Mouse (Mus musculus): ENCODE measurements around the gene H2afv. TPM values are rescaled to one million over a fixed set of nuclear protein-coding genes. Genes with fewer than 3 reads are reported as not detected.

The H2afv gene
- polyA plus RNA-seq, 2 experiments = 273 to 548 TPM

- no peaks in the 10 kb centered on the region for H3K27me3 ChIP-seq (ENCODE audit: control insufficient read depth, insufficient read depth, low read length)
- peaks cover 14% of the 10 kb centered on the region for H3K36me3 ChIP-seq (ENCODE audit: control insufficient read depth, insufficient read depth, low read length)
- peak within 1 kb of the TSS; percentile 86 for H3K27ac ChIP-seq (replicated peaks; ENCODE audit: low read depth, low read length)
- 8% methylated on average over 38 of the region's 60 CpGs for WGBS
- peak within 1 kb of the TSS; percentile 75 for H3K9ac ChIP-seq (ENCODE audit: low read depth, low read length, severe bottlenecking)
- peak; percentile 62; the same call in 1 of the 2 replicates for TF ChIP-seq POLR2A (IDR thresholded peaks at IDR 0.05; ENCODE audit: borderline replicate concordance, extremely low read depth, insufficient read depth, insufficient read length)
- no peaks in the 10 kb centered on the region for H3K9me3 ChIP-seq (ENCODE audit: control insufficient read depth, low read length)
- ATAC-seq (ENCODE audit: low FRiP score, low read depth) (peak; percentile 98), DNase-seq (ENCODE audit: low spot score) (peak; percentile 88)
- H3K4me3 ChIP-seq (replicated peaks; ENCODE audit: low read length) = peak within 1 kb of the TSS; percentile 81
- peak within 1 kb of the TSS; percentile 92 for H3K4me2 ChIP-seq (replicated peaks; ENCODE audit: low read depth, low read length, severe bottlenecking)
- H3K4me1 ChIP-seq (ENCODE audit: control insufficient read depth, insufficient read depth, low read length) = 0 out of 2 replicates have a peak, but pooled peaks cover 7% of the 10 kb centered on the region
Measured at GRCm38 (mm10) chr11:6388726-6389413, 55.4 kb downstream of the H2afv start, which contains the start of gene Zmiz2. TSS of gene Zmiz2 (plus strand) at chr11:6389074.

GRCm38 (mm10) chr11:6388126-6388725 lies 56.0 kb downstream of the H2afv start:
- no peak overlapping the region for H3K4me3 ChIP-seq (replicated peaks; ENCODE audit: low read length)

GRCm38 (mm10) chr11:6380916-6381315 lies 63.3 kb downstream of the H2afv start:
- Histone ChIP-seq H3K4me2 (replicated peaks; ENCODE audit: low read depth, low read length, severe bottlenecking) (no peak overlapping the region), H3K9ac (ENCODE audit: low read depth, low read length, severe bottlenecking) (no peak overlapping the region), H3K27me3 (ENCODE audit: control insufficient read depth, insufficient read depth, low read length) (no peaks in the 10 kb centered on the region), H3K4me1 (ENCODE audit: control insufficient read depth, insufficient read depth, low read length) (no peaks in the 10 kb centered on the region), H3K36me3 (ENCODE audit: control insufficient read depth, insufficient read depth, low read length) (no peaks in the 10 kb centered on the region), H3K27ac (replicated peaks; ENCODE audit: low read depth, low read length) (no peak overlapping the region), H3K4me3 (replicated peaks; ENCODE audit: low read length) (no peak overlapping the region), H3K9me3 (ENCODE audit: control insufficient read depth, low read length) (no peaks in the 10 kb centered on the region)
- DNase-seq (ENCODE audit: low spot score) = no peak
- ATAC-seq (ENCODE audit: low FRiP score, low read depth) = no peak
- no peak for TF ChIP-seq POLR2A (IDR thresholded peaks at IDR 0.05; ENCODE audit: borderline replicate concordance, extremely low read depth, insufficient read depth, insufficient read length)
- WGBS = 77% methylated on average over 6 of the region's 6 CpGs

More at GRCm38 (mm10) chr11:6388126-6388725, 56.0 kb downstream of the H2afv start:
- WGBS = 92% methylated on average over 6 of the region's 6 CpGs
- peak overlapping the region; percentile 86 for H3K27ac ChIP-seq (replicated peaks; ENCODE audit: low read depth, low read length)
- no peak overlapping the region for H3K9ac ChIP-seq (ENCODE audit: low read depth, low read length, severe bottlenecking)
- H3K27me3 ChIP-seq (ENCODE audit: control insufficient read depth, insufficient read depth, low read length) = no peaks in the 10 kb centered on the region
- TF ChIP-seq POLR2A (IDR thresholded peaks at IDR 0.05; ENCODE audit: borderline replicate concordance, extremely low read depth, insufficient read depth, insufficient read length) = no peak
- ATAC-seq (ENCODE audit: low FRiP score, low read depth) = no peak
- H3K4me2 ChIP-seq (replicated peaks; ENCODE audit: low read depth, low read length, severe bottlenecking) = no peak overlapping the region
- 0 out of 2 replicates have a peak, but pooled peaks cover 7% of the 10 kb centered on the region for H3K4me1 ChIP-seq (ENCODE audit: control insufficient read depth, insufficient read depth, low read length)
- no peaks in the 10 kb centered on the region for H3K9me3 ChIP-seq (ENCODE audit: control insufficient read depth, low read length)
- no peak for DNase-seq (ENCODE audit: low spot score)
- peaks cover 10% of the 10 kb centered on the region for H3K36me3 ChIP-seq (ENCODE audit: control insufficient read depth, insufficient read depth, low read length)

Small RNA genes lying within 50 kb of the gene (microRNA-seq; reads per million reads assigned to microRNA genes)
- not detected for gene Gm22123
- gene Mir7651 = not detected

Other genes starting within 250 kb of the H2afv start
- 0.23 and 0.30 TPM in 2 replicates for gene A730071L15Rik, start 244.4 kb downstream of the H2afv start, polyA plus RNA-seq (2012; rRNA removed)
- gene A730071L15Rik, start 244.4 kb downstream of the H2afv start, polyA plus RNA-seq (2014; fragmentation: Nextera tagmentation; extraction: Ambion mirVana) = 0.48 and 0.76 TPM in 2 replicates
- gene Nudcd3, start 244.0 kb downstream of the H2afv start, polyA plus RNA-seq (2012; rRNA removed) = 45.9 and 51.6 TPM in 2 replicates
- gene Nudcd3, start 244.0 kb downstream of the H2afv start, polyA plus RNA-seq (2014; fragmentation: Nextera tagmentation; extraction: Ambion mirVana) = 32.1 and 38.5 TPM in 2 replicates
- 0.23 and 0.46 TPM in 2 replicates for gene Npc1l1, start 214.3 kb downstream of the H2afv start, polyA plus RNA-seq (2012; rRNA removed)
- 0.15 and 0.25 TPM in 2 replicates for gene Npc1l1, start 214.3 kb downstream of the H2afv start, polyA plus RNA-seq (2014; fragmentation: Nextera tagmentation; extraction: Ambion mirVana)
- gene Ddx56, start 176.7 kb downstream of the H2afv start, polyA plus RNA-seq (2012; rRNA removed) = 62.9 and 71.2 TPM in 2 replicates
- 92.4 and 93.4 TPM in 2 replicates for gene Ddx56, start 176.7 kb downstream of the H2afv start, polyA plus RNA-seq (2014; fragmentation: Nextera tagmentation; extraction: Ambion mirVana)
- gene Tmed4, start 169.6 kb downstream of the H2afv start, polyA plus RNA-seq (2012; rRNA removed) = 132 and 137 TPM in 2 replicates
- gene Tmed4, start 169.6 kb downstream of the H2afv start, polyA plus RNA-seq (2014; fragmentation: Nextera tagmentation; extraction: Ambion mirVana) = 108 and 120 TPM in 2 replicates
- gene Ogdh, start 152.8 kb downstream of the H2afv start, polyA plus RNA-seq (2012; rRNA removed) = 59.2 and 66.3 TPM in 2 replicates
- 79.4 and 86.6 TPM in 2 replicates for gene Ogdh, start 152.8 kb downstream of the H2afv start, polyA plus RNA-seq (2014; fragmentation: Nextera tagmentation; extraction: Ambion mirVana)
- 34.1 and 47.4 TPM in 2 replicates for gene Zmiz2, start 55.4 kb downstream of the H2afv start, polyA plus RNA-seq (2012; rRNA removed)
- gene Zmiz2, start 55.4 kb downstream of the H2afv start, polyA plus RNA-seq (2014; fragmentation: Nextera tagmentation; extraction: Ambion mirVana) = 12.4 and 12.9 TPM in 2 replicates
- 2,776 and 3,384 TPM in 2 replicates for gene Ppia, start 29.0 kb downstream of the H2afv start, polyA plus RNA-seq (2012; rRNA removed)
- gene Ppia, start 29.0 kb downstream of the H2afv start, polyA plus RNA-seq (2014; fragmentation: Nextera tagmentation; extraction: Ambion mirVana) = 4,586 and 4,744 TPM in 2 replicates
- 17.6 and 20.9 TPM in 2 replicates for gene Purb, start 31.5 kb upstream of the H2afv start, polyA plus RNA-seq (2012; rRNA removed)
- 24.8 and 27.1 TPM in 2 replicates for gene Purb, start 31.5 kb upstream of the H2afv start, polyA plus RNA-seq (2014; fragmentation: Nextera tagmentation; extraction: Ambion mirVana)
- 3.9 and 5.0 TPM in 2 replicates for gene Myo1g, start 76.5 kb upstream of the H2afv start, polyA plus RNA-seq (2012; rRNA removed)
- 3.1 and 3.2 TPM in 2 replicates for gene Myo1g, start 76.5 kb upstream of the H2afv start, polyA plus RNA-seq (2014; fragmentation: Nextera tagmentation; extraction: Ambion mirVana)
- gene Ccm2, start 102.4 kb upstream of the H2afv start, polyA plus RNA-seq (2012; rRNA removed) = 104 and 123 TPM in 2 replicates
- 96.0 and 98.9 TPM in 2 replicates for gene Ccm2, start 102.4 kb upstream of the H2afv start, polyA plus RNA-seq (2014; fragmentation: Nextera tagmentation; extraction: Ambion mirVana)
- 2.0 and 2.1 TPM in 2 replicates for gene Nacad, start 161.6 kb upstream of the H2afv start, polyA plus RNA-seq (2012; rRNA removed)
- gene Nacad, start 161.6 kb upstream of the H2afv start, polyA plus RNA-seq (2014; fragmentation: Nextera tagmentation; extraction: Ambion mirVana) = 0.89 and 1.7 TPM in 2 replicates
- 108 and 147 TPM in 2 replicates for gene Tbrg4, start 181.6 kb upstream of the H2afv start, polyA plus RNA-seq (2012; rRNA removed)
- 33.8 and 34.3 TPM in 2 replicates for gene Tbrg4, start 181.6 kb upstream of the H2afv start, polyA plus RNA-seq (2014; fragmentation: Nextera tagmentation; extraction: Ambion mirVana)
- not detected in 2 replicates for gene Wap, start 194.2 kb upstream of the H2afv start, polyA plus RNA-seq (2012; rRNA removed)
- not detected in 2 replicates for gene Wap, start 194.2 kb upstream of the H2afv start, polyA plus RNA-seq (2014; fragmentation: Nextera tagmentation; extraction: Ambion mirVana)
- gene Ramp3, start 214.1 kb upstream of the H2afv start, polyA plus RNA-seq (2012; rRNA removed) = 10.3 and 11.3 TPM in 2 replicates
- gene Ramp3, start 214.1 kb upstream of the H2afv start, polyA plus RNA-seq (2014; fragmentation: Nextera tagmentation; extraction: Ambion mirVana) = 4.5 and 6.7 TPM in 2 replicates